Mouse (Mus musculus) thymus, adult 2 months (tissue): Measurements from ENCODE around the gene Maml3. TPM values are rescaled to one million over a fixed set of nuclear protein-coding genes. Genes with fewer than 3 reads are reported as not detected.
A peak's percentile ranks its signal among the peaks of the same experiment; 100 is the strongest.

Experiments
- DNase-seq: peaks from one replicate; pipeline ENCODE4 v3.0.0; 2021
- H3K27ac ChIP-seq: fragments of 200-500 bp; 2 replicates; pipeline ENCODE4 v1.5.1; 2012; ENCODE audit warnings: low read length, control low read depth; ENCODE audit not compliant: control insufficient read depth, insufficient read depth
- H3K27me3 ChIP-seq: fragments of 200-500 bp; 2 replicates; pipeline ENCODE4 v1.6.1; 2012; ENCODE audit warnings: mild to moderate bottlenecking, low read length, moderate library complexity, mixed read lengths; ENCODE audit not compliant: control insufficient read depth, insufficient read depth
- H3K36me3 ChIP-seq: fragments of 200-500 bp; 2 replicates; pipeline ENCODE4 v1.6.1; 2012; ENCODE audit warnings: mild to moderate bottlenecking, low read length, moderate library complexity; ENCODE audit not compliant: control insufficient read depth, insufficient read depth
- H3K4me1 ChIP-seq: fragments of 200-500 bp; replicated peaks from 2 replicates; pipeline ENCODE4 v1.6.1; 2012; ENCODE audit warnings: low read length; ENCODE audit not compliant: control insufficient read depth, insufficient read depth
- H3K4me3 ChIP-seq: fragments of 200-500 bp; 2 replicates; pipeline ENCODE4 v1.5.1; 2012; ENCODE audit warnings: mild to moderate bottlenecking, low read length, control low read depth, moderate library complexity; ENCODE audit not compliant: control insufficient read depth, insufficient read depth
- CTCF ChIP-seq: fragments of 200-500 bp; IDR thresholded peaks from 2 replicates; pipeline ENCODE4 v1.5.1; 2012; ENCODE audit warnings: mild to moderate bottlenecking, control low read depth, low read length, moderate library complexity, borderline replicate concordance; ENCODE audit not compliant: control insufficient read depth, poor library complexity, insufficient read depth; ENCODE audit errors: extremely low read depth
- POLR2A ChIP-seq: fragments of 200-500 bp; IDR thresholded peaks from 2 replicates; pipeline ENCODE4 v1.6.1; 2012; ENCODE audit warnings: mild to moderate bottlenecking, low read length, control low read depth, moderate library complexity; ENCODE audit not compliant: control insufficient read depth, poor library complexity, insufficient read depth; ENCODE audit errors: extremely low read depth
- WGBS: fragments of 180-500 bp; shearing (Covaris S2); methylation state at CpG from one replicate; pipeline ENCODE4 v1.1.7; 2018; 5-methylcytosine and 5-hydroxymethylcytosine counted together
- polyA plus RNA-seq: library from polyadenylated mRNA; depleted of rRNA; stranded (reverse); fragments of >200 nt; gene quantifications from 2 replicates; pipeline ENCODE4 v1.2.3, GENCODE M21; 2012

Gene Maml3
- polyA plus RNA-seq, 1 experiment: 3.5 TPM

DNA sequence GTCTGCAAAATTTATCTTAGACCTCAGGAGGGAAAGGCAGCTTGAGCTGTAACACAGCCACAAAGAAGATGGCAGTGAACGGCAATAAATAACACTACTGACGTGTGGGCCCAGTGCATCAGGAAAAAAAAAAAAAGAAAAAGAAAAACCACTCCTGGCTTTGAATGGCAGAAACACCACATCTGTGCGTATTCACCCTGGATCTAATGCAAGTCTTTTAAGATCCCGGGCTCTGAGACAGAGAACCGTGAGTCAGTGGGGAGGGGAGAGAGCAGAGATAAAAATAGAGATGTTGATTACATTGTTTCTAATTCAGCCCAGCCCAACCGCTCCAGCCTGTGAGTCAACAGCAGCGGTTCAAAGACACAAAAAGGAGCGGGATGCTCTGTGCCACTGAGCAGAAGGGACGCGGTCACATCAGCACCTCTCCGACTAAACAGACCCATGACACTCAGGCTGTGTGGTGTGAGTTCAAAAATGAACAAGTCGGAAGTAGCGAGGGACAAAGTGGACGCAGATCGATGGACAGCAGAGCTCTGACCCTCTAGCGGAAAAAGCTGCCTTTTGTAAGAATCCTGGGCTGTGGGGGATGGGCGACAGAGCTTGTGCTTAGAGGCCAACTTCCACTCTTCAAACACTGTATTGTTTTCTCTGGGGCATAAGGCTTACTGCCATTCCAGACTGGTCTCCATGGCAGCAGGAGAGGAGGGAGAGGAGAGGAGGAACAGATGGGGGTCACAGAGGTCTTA is 316.1 kb downstream of the Maml3 start:
- TF ChIP-seq CTCF (no peak), POLR2A (no peak)
- Histone ChIP-seq H3K27ac (no peak overlapping the region), H3K4me1 (peaks cover 14% of the 10 kb centered on the region), H3K36me3 (no peaks in the 10 kb centered on the region), H3K27me3 (no peaks in the 10 kb centered on the region), H3K4me3 (peak overlapping the region; percentile 17)
- WGBS: 7% methylated on average over 17 of the region's 17 CpGs
- peak; percentile 17 for DNase-seq

DNA sequence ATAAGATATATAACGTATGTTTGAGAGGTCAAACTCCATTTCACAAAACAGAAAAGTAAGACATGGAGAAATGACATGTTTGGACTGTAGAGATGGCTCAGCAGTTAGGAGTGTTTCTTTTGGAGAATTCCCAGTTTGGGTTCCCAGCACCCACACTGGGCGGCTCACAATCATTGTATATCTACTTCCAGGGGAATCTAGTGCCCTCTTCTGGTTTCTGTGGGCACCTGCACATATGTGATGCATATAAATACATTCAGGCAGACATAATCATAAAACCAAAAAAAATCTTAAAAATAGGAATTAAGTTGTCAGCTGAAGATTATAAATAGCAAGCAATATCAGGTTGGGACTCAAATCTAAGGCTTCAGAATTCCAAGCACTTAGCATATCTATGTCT is 316.9 kb downstream of the Maml3 start:
- DNase-seq: no peak
- no peak overlapping the region for H3K4me3 ChIP-seq
- TF ChIP-seq CTCF: no peak
- no peak for TF ChIP-seq POLR2A
- H3K36me3 ChIP-seq: no peaks in the 10 kb centered on the region
- 99% methylated on average over 2 of the region's 2 CpGs for WGBS
- H3K27ac ChIP-seq: no peak overlapping the region
- H3K27me3 ChIP-seq: no peaks in the 10 kb centered on the region
- peaks cover 14% of the 10 kb centered on the region for H3K4me1 ChIP-seq

DNA sequence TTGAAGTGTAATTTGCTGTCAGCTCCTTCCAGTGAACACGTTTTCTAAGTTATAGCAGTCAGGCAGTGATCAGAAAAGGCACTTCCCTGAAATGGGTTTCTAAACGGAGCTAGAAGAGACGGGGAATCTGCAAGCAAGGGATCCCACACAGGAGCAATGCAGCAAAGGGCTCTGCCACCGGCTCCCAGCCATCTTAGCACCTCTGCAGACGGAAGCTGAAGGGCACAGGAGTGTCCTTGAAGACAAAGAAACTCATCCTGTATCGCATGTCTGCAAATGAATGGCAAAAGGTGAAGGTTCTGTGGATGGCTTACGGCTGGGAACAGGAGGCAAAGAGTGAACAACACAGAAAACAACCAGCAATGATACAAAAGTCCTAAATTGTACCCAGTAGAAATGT is 319.1 kb downstream of the Maml3 start:
- WGBS: 93% methylated on average over 7 of the region's 7 CpGs
- no peak overlapping the region for H3K4me3 ChIP-seq

DNA sequence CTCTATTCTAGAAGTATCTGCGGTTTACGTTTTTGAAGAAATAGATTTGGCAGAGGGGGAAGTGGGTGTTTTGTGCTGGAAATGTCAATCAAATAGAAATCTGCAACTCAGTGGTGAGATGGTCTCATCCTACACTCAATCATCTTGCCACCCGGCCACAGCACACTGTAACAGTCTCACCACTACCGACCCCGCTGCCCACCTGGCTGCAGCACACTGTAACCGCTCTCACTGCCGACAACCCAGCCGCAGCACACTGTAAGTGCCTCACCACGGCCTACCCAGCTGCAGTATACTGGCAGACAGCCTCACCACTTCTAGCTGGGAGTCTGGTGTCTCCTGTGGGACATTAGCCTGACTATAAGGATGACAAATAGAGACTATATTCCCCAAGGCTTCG is 322.7 kb downstream of the Maml3 start:
- TF ChIP-seq POLR2A (no peak), CTCF (no peak)
- H3K27me3 ChIP-seq: no peaks in the 10 kb centered on the region
- no peaks in the 10 kb centered on the region for H3K36me3 ChIP-seq
- 9% methylated on average over 10 of the region's 10 CpGs for WGBS
- H3K4me3 ChIP-seq: no peak overlapping the region
- peaks cover 5% of the 10 kb centered on the region for H3K4me1 ChIP-seq
- H3K27ac ChIP-seq: no peak overlapping the region
- peak; percentile 24 for DNase-seq

More for the DNA sequence above, 319.1 kb downstream of the Maml3 start:
- H3K27ac ChIP-seq: no peak overlapping the region
- TF ChIP-seq POLR2A (no peak), CTCF (no peak)
- no peaks in the 10 kb centered on the region for H3K36me3 ChIP-seq
- peaks cover 18% of the 10 kb centered on the region for H3K4me1 ChIP-seq
- no peaks in the 10 kb centered on the region for H3K27me3 ChIP-seq
- no peak for DNase-seq

DNA sequence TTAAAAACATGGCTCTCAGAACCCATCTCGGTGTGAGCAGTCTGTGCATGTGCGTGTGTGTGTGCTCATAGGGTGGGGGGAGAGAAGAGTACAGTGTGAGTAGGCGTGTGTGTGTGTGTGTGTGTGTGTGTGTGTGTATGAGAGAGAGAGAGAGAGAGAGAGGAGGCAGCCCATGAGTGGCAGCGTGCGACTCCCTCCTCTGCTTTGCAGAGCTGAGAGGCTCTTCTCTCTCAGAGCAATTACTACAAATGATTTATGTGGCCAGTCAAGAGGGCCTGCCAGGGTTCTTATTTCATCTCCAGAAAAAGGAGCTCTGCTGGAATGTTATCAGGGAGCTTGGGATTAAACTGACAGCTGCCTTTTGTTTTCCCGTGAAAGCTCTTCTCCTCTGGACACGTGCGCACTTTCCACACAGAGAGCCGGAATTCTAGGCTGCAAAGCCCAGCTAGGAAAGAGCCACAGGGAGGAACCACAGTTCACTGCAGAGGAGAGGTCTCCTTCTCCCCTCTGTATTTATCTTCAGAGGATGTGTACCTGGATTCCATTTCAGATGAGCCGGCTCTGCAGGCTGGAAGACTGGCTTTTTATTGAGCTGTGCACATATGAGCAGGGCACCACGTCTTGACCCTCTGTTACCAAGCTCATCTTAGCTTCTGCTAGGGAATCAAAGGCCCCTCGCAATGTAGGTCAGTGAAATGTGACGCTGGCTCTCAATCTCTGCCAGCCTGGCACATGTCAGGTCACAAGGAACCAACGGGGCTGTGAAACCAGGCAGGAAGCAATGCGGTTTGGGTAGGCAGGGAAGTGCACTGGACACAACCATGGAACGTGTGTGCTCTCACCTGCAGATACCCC is 325.9 kb downstream of the Maml3 start:
- Histone ChIP-seq H3K27ac (no peak overlapping the region), H3K36me3 (no peaks in the 10 kb centered on the region), H3K27me3 (no peaks in the 10 kb centered on the region), H3K4me3 (no peak overlapping the region), H3K4me1 (peaks cover 5% of the 10 kb centered on the region)
- TF ChIP-seq CTCF: no peak
- TF ChIP-seq POLR2A: no peak
- no peak for DNase-seq
- 82% methylated on average over 16 of the region's 16 CpGs for WGBS

DNA sequence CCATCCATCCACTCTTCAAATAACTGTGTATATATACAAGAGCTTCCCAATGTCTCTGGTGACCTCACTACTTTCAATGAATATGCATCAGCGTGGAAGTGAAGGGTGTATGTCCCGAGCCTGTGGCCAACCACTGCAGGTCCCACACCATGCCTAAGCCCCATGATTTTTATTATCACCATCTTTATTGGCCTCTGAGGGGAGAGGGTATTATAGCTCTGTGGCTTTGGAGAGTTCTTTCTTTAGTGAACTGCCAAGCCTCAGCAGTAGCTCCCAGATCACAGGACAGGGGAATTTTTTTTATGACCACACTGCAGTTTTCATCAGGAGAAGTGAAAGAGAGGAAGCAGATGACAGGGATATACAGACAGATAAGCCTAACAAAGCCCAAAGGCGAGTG is 326.7 kb downstream of the Maml3 start:
- H3K27ac ChIP-seq: no peak overlapping the region
- H3K4me1 ChIP-seq: peaks cover 11% of the 10 kb centered on the region
- no peak for DNase-seq
- WGBS: 60% methylated on average over 3 of the region's 3 CpGs
- no peak for TF ChIP-seq CTCF
- H3K4me3 ChIP-seq: no peak overlapping the region
- H3K36me3 ChIP-seq: no peaks in the 10 kb centered on the region
- H3K27me3 ChIP-seq: no peaks in the 10 kb centered on the region
